Mouse (Mus musculus) bone marrow macrophage, adult 2 months (primary cell): ENCODE results near the gene Sugct.

ENCODE experiments used
- CTCF ChIP-seq: IDR thresholded peaks from 2 replicates; pipeline ENCODE4 v1.5.1; 2012; ENCODE audit warnings: low read depth, mild to moderate bottlenecking, low read length, moderate library complexity
- POLR2A ChIP-seq: IDR thresholded peaks from 2 replicates; pipeline ENCODE4 v1.6.1; 2012; ENCODE audit warnings: mild to moderate bottlenecking, low read depth, low read length, borderline replicate concordance

- TF ChIP-seq CTCF (no peak), POLR2A (no peak)
These were observed 368.5 kb downstream of the Sugct start for GRCm38 (mm10) chr13:17326863-17327262.
